Mouse (Mus musculus): ENCODE measurements around the gene Ric8a. TPM values are rescaled to one million over a fixed set of nuclear protein-coding genes. Genes with fewer than 3 reads are reported as not detected.

Ric8a gene
- polyA plus RNA-seq, 1 experiment from 2014 or later = 59.0 TPM

GRCm38 (mm10) chr7:140900220-140900619, 43.5 kb downstream of the Ric8a start, which contains the start of gene Cox8b:
Cox8b (minus strand) TSS chr7:140900446.
- Histone ChIP-seq H3K27ac (ENCODE audit: low read length) (no peak within 1 kb of the TSS), H3K4me1 (replicated peaks; ENCODE audit: control insufficient read depth, insufficient read depth, low read length) (no peaks in the 10 kb centered on the region), H3K4me2 (ENCODE audit: low read depth, low read length) (no peak within 1 kb of the TSS), H3K9me3 (ENCODE audit: control insufficient read depth, low read length) (no peaks in the 10 kb centered on the region), H3K9ac (ENCODE audit: low read length) (no peak within 1 kb of the TSS), H3K4me3 (ENCODE audit: low read length) (no peak within 1 kb of the TSS), H3K36me3 (ENCODE audit: control insufficient read depth, insufficient read depth, low read length) (peaks cover 13% of the 10 kb centered on the region), H3K27me3 (ENCODE audit: control insufficient read depth, insufficient read depth, low read depth, low read length) (no peaks in the 10 kb centered on the region)
- 62% methylated on average over 10 of the region's 10 CpGs for WGBS
- ATAC-seq (ENCODE audit: low read depth) = no peak

- Histone ChIP-seq H3K9me3 (ENCODE audit: control insufficient read depth, low read length) (no peaks in the 10 kb centered on the region), H3K9ac (ENCODE audit: low read length) (no peak overlapping the region), H3K4me2 (ENCODE audit: low read depth, low read length) (no peak overlapping the region), H3K27ac (ENCODE audit: low read length) (no peak overlapping the region), H3K27me3 (ENCODE audit: control insufficient read depth, insufficient read depth, low read depth, low read length) (no peaks in the 10 kb centered on the region), H3K4me1 (replicated peaks; ENCODE audit: control insufficient read depth, insufficient read depth, low read length) (no peaks in the 10 kb centered on the region), H3K36me3 (ENCODE audit: control insufficient read depth, insufficient read depth, low read length) (peaks cover 9% of the 10 kb centered on the region), H3K4me3 (ENCODE audit: low read length) (no peak overlapping the region)
- 78% methylated on average over 15 of the region's 15 CpGs for WGBS
- no peak for ATAC-seq (ENCODE audit: low read depth)
Measured at GRCm38 (mm10) chr7:140902036-140902875, 45.5 kb downstream of the Ric8a start.

- peak; percentile 51 for ATAC-seq (ENCODE audit: low read depth)
- H3K27me3 ChIP-seq (ENCODE audit: control insufficient read depth, insufficient read depth, low read depth, low read length) = no peaks in the 10 kb centered on the region
- WGBS = 21% methylated on average over 13 of the region's 13 CpGs
Measured at GRCm38 (mm10) chr7:140903212-140903611, 46.5 kb downstream of the Ric8a start.

GRCm38 (mm10) chr7:140905642-140906081, 48.9 kb downstream of the Ric8a start:
- 85% methylated on average over 2 of the region's 2 CpGs for WGBS
- no peak overlapping the region for H3K4me3 ChIP-seq (ENCODE audit: low read length)

More at GRCm38 (mm10) chr7:140903212-140903611, 46.5 kb downstream of the Ric8a start:
- Histone ChIP-seq H3K27ac (ENCODE audit: low read length) (no peak overlapping the region), H3K4me3 (ENCODE audit: low read length) (no peak overlapping the region), H3K9ac (ENCODE audit: low read length) (no peak overlapping the region), H3K36me3 (ENCODE audit: control insufficient read depth, insufficient read depth, low read length) (peaks cover 3% of the 10 kb centered on the region; the same call in 1 of the 2 replicates), H3K9me3 (ENCODE audit: control insufficient read depth, low read length) (no peaks in the 10 kb centered on the region), H3K4me1 (replicated peaks; ENCODE audit: control insufficient read depth, insufficient read depth, low read length) (no peaks in the 10 kb centered on the region), H3K4me2 (ENCODE audit: low read depth, low read length) (no peak overlapping the region)

GRCm38 (mm10) chr7:140907131-140907530, 50.4 kb downstream of the Ric8a start:
- no peak overlapping the region for H3K4me2 ChIP-seq (ENCODE audit: low read depth, low read length)
- no peaks in the 10 kb centered on the region for H3K27me3 ChIP-seq (ENCODE audit: control insufficient read depth, insufficient read depth, low read depth, low read length)
- WGBS = 70% methylated on average over 13 of the region's 13 CpGs
- no peak overlapping the region for H3K9ac ChIP-seq (ENCODE audit: low read length)
- no peak overlapping the region for H3K27ac ChIP-seq (ENCODE audit: low read length)
- H3K36me3 ChIP-seq (ENCODE audit: control insufficient read depth, insufficient read depth, low read length) = no peaks in the 10 kb centered on the region
- H3K9me3 ChIP-seq (ENCODE audit: control insufficient read depth, low read length) = no peaks in the 10 kb centered on the region
- ATAC-seq (ENCODE audit: low read depth) = no peak
- H3K4me1 ChIP-seq (replicated peaks; ENCODE audit: control insufficient read depth, insufficient read depth, low read length) = peaks cover 4% of the 10 kb centered on the region; the same call in 1 of the 2 replicates
- no peak overlapping the region for H3K4me3 ChIP-seq (ENCODE audit: low read length)

More at GRCm38 (mm10) chr7:140905642-140906081, 48.9 kb downstream of the Ric8a start:
- H3K4me2 ChIP-seq (ENCODE audit: low read depth, low read length) = no peak overlapping the region
- ATAC-seq (ENCODE audit: low read depth) = no peak
- no peaks in the 10 kb centered on the region for H3K36me3 ChIP-seq (ENCODE audit: control insufficient read depth, insufficient read depth, low read length)
- H3K27ac ChIP-seq (ENCODE audit: low read length) = no peak overlapping the region
- H3K27me3 ChIP-seq (ENCODE audit: control insufficient read depth, insufficient read depth, low read depth, low read length) = no peaks in the 10 kb centered on the region
- H3K9me3 ChIP-seq (ENCODE audit: control insufficient read depth, low read length) = no peaks in the 10 kb centered on the region
- no peak overlapping the region for H3K9ac ChIP-seq (ENCODE audit: low read length)
- H3K4me1 ChIP-seq (replicated peaks; ENCODE audit: control insufficient read depth, insufficient read depth, low read length) = peaks cover 4% of the 10 kb centered on the region; the same call in 1 of the 2 replicates

- Histone ChIP-seq H3K4me1 (replicated peaks; ENCODE audit: control insufficient read depth, insufficient read depth, low read length) (peaks cover 4% of the 10 kb centered on the region; the same call in 1 of the 2 replicates), H3K4me3 (ENCODE audit: low read length) (no peak overlapping the region), H3K9me3 (ENCODE audit: control insufficient read depth, low read length) (no peaks in the 10 kb centered on the region), H3K36me3 (ENCODE audit: control insufficient read depth, insufficient read depth, low read length) (no peaks in the 10 kb centered on the region), H3K27me3 (ENCODE audit: control insufficient read depth, insufficient read depth, low read depth, low read length) (no peaks in the 10 kb centered on the region), H3K4me2 (ENCODE audit: low read depth, low read length) (no peak overlapping the region), H3K27ac (ENCODE audit: low read length) (no peak overlapping the region), H3K9ac (ENCODE audit: low read length) (no peak overlapping the region)
- no peak for ATAC-seq (ENCODE audit: low read depth)
- 77% methylated on average over 7 of the region's 7 CpGs for whole genome bisulfite sequencing
Measured at GRCm38 (mm10) chr7:140907697-140908096, 50.9 kb downstream of the Ric8a start.

- WGBS = 41% methylated on average over 7 of the region's 7 CpGs
- Histone ChIP-seq H3K27ac (ENCODE audit: low read length) (no peak overlapping the region), H3K4me2 (ENCODE audit: low read depth, low read length) (no peak overlapping the region)
Measured at GRCm38 (mm10) chr7:140908181-140908580, 51.4 kb downstream of the Ric8a start.

GRCm38 (mm10) chr7:140908634-140909107, 51.9 kb downstream of the Ric8a start:
- peak overlapping the region; percentile 86 for H3K4me2 ChIP-seq (ENCODE audit: low read depth, low read length)
- peak overlapping the region; percentile 54; the same call in 1 of the 2 replicates for H3K9ac ChIP-seq (ENCODE audit: low read length)
- H3K27ac ChIP-seq (ENCODE audit: low read length) = no peak overlapping the region
- H3K4me1 ChIP-seq (replicated peaks; ENCODE audit: control insufficient read depth, insufficient read depth, low read length) = peaks cover 4% of the 10 kb centered on the region; the same call in 1 of the 2 replicates
- H3K36me3 ChIP-seq (ENCODE audit: control insufficient read depth, insufficient read depth, low read length) = no peaks in the 10 kb centered on the region
- peak; percentile 81; the same call in 1 of the 2 replicates for ATAC-seq (ENCODE audit: low read depth)
- peak overlapping the region; percentile 51 for H3K4me3 ChIP-seq (ENCODE audit: low read length)
- no peaks in the 10 kb centered on the region for H3K27me3 ChIP-seq (ENCODE audit: control insufficient read depth, insufficient read depth, low read depth, low read length)
- 2% methylated on average over 19 of the region's 19 CpGs for WGBS
- H3K9me3 ChIP-seq (ENCODE audit: control insufficient read depth, low read length) = no peaks in the 10 kb centered on the region

More at GRCm38 (mm10) chr7:140908181-140908580, 51.4 kb downstream of the Ric8a start:
- Histone ChIP-seq H3K9ac (ENCODE audit: low read length) (no peak overlapping the region), H3K36me3 (ENCODE audit: control insufficient read depth, insufficient read depth, low read length) (no peaks in the 10 kb centered on the region), H3K4me1 (replicated peaks; ENCODE audit: control insufficient read depth, insufficient read depth, low read length) (peaks cover 4% of the 10 kb centered on the region; the same call in 1 of the 2 replicates), H3K27me3 (ENCODE audit: control insufficient read depth, insufficient read depth, low read depth, low read length) (no peaks in the 10 kb centered on the region), H3K4me3 (ENCODE audit: low read length) (no peak overlapping the region), H3K9me3 (ENCODE audit: control insufficient read depth, low read length) (no peaks in the 10 kb centered on the region)
- ATAC-seq (ENCODE audit: low read depth) = no peak

GRCm38 (mm10) chr7:140912293-140912692, 55.5 kb downstream of the Ric8a start:
- Histone ChIP-seq H3K9me3 (ENCODE audit: control insufficient read depth, low read length) (no peaks in the 10 kb centered on the region), H3K27ac (ENCODE audit: low read length) (no peak overlapping the region), H3K36me3 (ENCODE audit: control insufficient read depth, insufficient read depth, low read length) (no peaks in the 10 kb centered on the region), H3K27me3 (ENCODE audit: control insufficient read depth, insufficient read depth, low read depth, low read length) (no peaks in the 10 kb centered on the region), H3K9ac (ENCODE audit: low read length) (no peak overlapping the region), H3K4me1 (replicated peaks; ENCODE audit: control insufficient read depth, insufficient read depth, low read length) (peaks cover 4% of the 10 kb centered on the region; the same call in 1 of the 2 replicates), H3K4me3 (ENCODE audit: low read length) (no peak overlapping the region), H3K4me2 (ENCODE audit: low read depth, low read length) (no peak overlapping the region)
- ATAC-seq (ENCODE audit: low read depth) = no peak
- WGBS = 71% methylated on average over 3 of the region's 3 CpGs

All from lung, embryonic 16.5 days (tissue).